Comparison of ENCODE assay signal across 17 mouse cellular contexts in genomic region chr8:88258024-88258423, GRCm38 (mm10).
"Had no signal": no experiment of that assay in that cellular context is flagged by ENCODE, and none has a peak within 500 bp of the region (broad histone marks: within the 10 kb centered on the region; RNA-seq: fewer than 3 reads in every experiment).

No protein-coding gene starts in this region.

- H3K27ac ChIP-seq: midbrain, embryonic 10.5 days; midbrain, embryonic 13.5 days; midbrain, embryonic 15.5 days; neural tube, embryonic 13.5 days; neural tube, embryonic 15.5 days had no signal

- H3K9ac ChIP-seq: lung, embryonic 14.5 days; midbrain, embryonic 13.5 days; midbrain, embryonic 15.5 days; neural tube, embryonic 13.5 days; neural tube, embryonic 15.5 days had no signal

- H3K4me1 ChIP-seq: midbrain, embryonic 13.5 days; midbrain, embryonic 15.5 days; neural tube, embryonic 13.5 days; neural tube, embryonic 15.5 days had no signal

- H3K9me3 ChIP-seq: midbrain, embryonic 10.5 days; midbrain, embryonic 13.5 days; midbrain, embryonic 15.5 days; neural tube, embryonic 13.5 days; neural tube, embryonic 15.5 days had no signal

- H3K27me3 ChIP-seq: midbrain, embryonic 13.5 days; midbrain, embryonic 15.5 days; neural tube, embryonic 13.5 days; neural tube, embryonic 15.5 days had no signal

- H3K4me2 ChIP-seq: lung, embryonic 14.5 days; midbrain, embryonic 13.5 days; midbrain, embryonic 15.5 days; neural tube, embryonic 13.5 days; neural tube, embryonic 15.5 days had no signal

- ATAC-seq: midbrain, embryonic 13.5 days; midbrain, embryonic 15.5 days had no signal

- DNase-seq: lung, adult 18-20 months; lung, embryonic 14.5 days; lung, postnatal 10 days; lung, postnatal 4 days; retina, postnatal 1 day; right cerebral cortex, adult 18-20 months; right cerebral cortex, postnatal 25 days; right cerebral cortex, postnatal 4 days; spleen, adult 18-20 months; thymus, adult 18-20 months; thymus, postnatal 14 days; thymus, postnatal 36 days had no signal

- H3K4me3 ChIP-seq: midbrain, embryonic 10.5 days; midbrain, embryonic 13.5 days; midbrain, embryonic 15.5 days; neural tube, embryonic 13.5 days; neural tube, embryonic 15.5 days had no signal
